Mouse (Mus musculus) forebrain, embryonic 13.5 days (tissue): Measurements from ENCODE around the gene Tbpl1. TPM values are rescaled to one million over a fixed set of nuclear protein-coding genes. Genes with fewer than 3 reads are reported as not detected.

ENCODE experiments used
- ATAC-seq: fragments of 200-750 bp; cut with Nextera tagmentation; 2 replicates; pipeline ENCODE4 v1.8.0; 2017
- H3K27ac ChIP-seq: fragments of 300-500 bp; sonication (generic); 2 replicates; pipeline ENCODE4 v1.5.1; 2015; ENCODE audit warnings: inconsistent platforms, mild to moderate bottlenecking, moderate library complexity
- H3K27me3 ChIP-seq: fragments of 300-500 bp; sonication (generic); 2 replicates; pipeline ENCODE4 v1.6.1; 2015; ENCODE audit warnings: mild to moderate bottlenecking, inconsistent platforms
- H3K36me3 ChIP-seq: fragments of 300-500 bp; sonication (generic); 2 replicates; pipeline ENCODE4 v1.6.1; 2015; ENCODE audit warnings: mild to moderate bottlenecking, inconsistent platforms; ENCODE audit not compliant: poor library complexity, severe bottlenecking
- H3K4me1 ChIP-seq: fragments of 300-500 bp; sonication (generic); 2 replicates; pipeline ENCODE4 v1.6.1; 2015; ENCODE audit warnings: inconsistent platforms
- H3K4me2 ChIP-seq: fragments of 300-500 bp; sonication (generic); 2 replicates; pipeline ENCODE4 v1.6.1; 2015; ENCODE audit warnings: inconsistent platforms, mild to moderate bottlenecking, moderate library complexity
- H3K4me3 ChIP-seq: fragments of 300-500 bp; sonication (generic); 2 replicates; pipeline ENCODE4 v1.5.1; 2015; ENCODE audit warnings: mild to moderate bottlenecking, inconsistent platforms
- H3K9ac ChIP-seq: fragments of 300-500 bp; sonication (generic); 2 replicates; pipeline ENCODE4 v1.6.1; 2015; ENCODE audit warnings: mild to moderate bottlenecking, inconsistent platforms
- H3K9me3 ChIP-seq: fragments of 300-500 bp; sonication (generic); replicated peaks from 2 replicates; pipeline ENCODE4 v1.6.1; 2016; ENCODE audit warnings: inconsistent platforms
- WGBS: fragments of 180-500 bp; shearing (Covaris S2); methylation state at CpG from one replicate; pipeline ENCODE4 v1.1.7; 2015; 5-methylcytosine and 5-hydroxymethylcytosine counted together
- polyA plus RNA-seq: library from polyadenylated mRNA; unstranded; fragments of >200 nt; fragmentation: Nextera tagmentation; extraction: Ambion mirVana; gene quantifications from 2 replicates; pipeline ENCODE4 v1.2.1, GENCODE M21; 2015

Gene Tbpl1
- polyA plus RNA-seq, 1 experiment from 2014 or later, result 130 TPM

GRCm38 (mm10) chr10:22701485-22702315 is 30.0 kb downstream of the Tbpl1 start:
- ATAC-seq, result peak; percentile 54; the same call in 1 of the 2 replicates
- H3K4me1 ChIP-seq, result peaks cover 9% of the 10 kb centered on the region
- H3K36me3 ChIP-seq, result peaks cover 42% of the 10 kb centered on the region
- WGBS, result 84% methylated on average over 12 of the region's 12 CpGs
- no peaks in the 10 kb centered on the region for H3K9me3 ChIP-seq
- H3K27me3 ChIP-seq, result no peaks in the 10 kb centered on the region
- H3K9ac ChIP-seq, result no peak overlapping the region
- no peak overlapping the region for H3K4me3 ChIP-seq
- H3K27ac ChIP-seq, result no peak overlapping the region
- no peak overlapping the region for H3K4me2 ChIP-seq

GRCm38 (mm10) chr10:22700773-22701172 is 31.0 kb downstream of the Tbpl1 start:
- ATAC-seq, result no peak
- H3K27ac ChIP-seq, result no peak overlapping the region
- 90% methylated on average over 9 of the region's 9 CpGs for WGBS

DNA sequence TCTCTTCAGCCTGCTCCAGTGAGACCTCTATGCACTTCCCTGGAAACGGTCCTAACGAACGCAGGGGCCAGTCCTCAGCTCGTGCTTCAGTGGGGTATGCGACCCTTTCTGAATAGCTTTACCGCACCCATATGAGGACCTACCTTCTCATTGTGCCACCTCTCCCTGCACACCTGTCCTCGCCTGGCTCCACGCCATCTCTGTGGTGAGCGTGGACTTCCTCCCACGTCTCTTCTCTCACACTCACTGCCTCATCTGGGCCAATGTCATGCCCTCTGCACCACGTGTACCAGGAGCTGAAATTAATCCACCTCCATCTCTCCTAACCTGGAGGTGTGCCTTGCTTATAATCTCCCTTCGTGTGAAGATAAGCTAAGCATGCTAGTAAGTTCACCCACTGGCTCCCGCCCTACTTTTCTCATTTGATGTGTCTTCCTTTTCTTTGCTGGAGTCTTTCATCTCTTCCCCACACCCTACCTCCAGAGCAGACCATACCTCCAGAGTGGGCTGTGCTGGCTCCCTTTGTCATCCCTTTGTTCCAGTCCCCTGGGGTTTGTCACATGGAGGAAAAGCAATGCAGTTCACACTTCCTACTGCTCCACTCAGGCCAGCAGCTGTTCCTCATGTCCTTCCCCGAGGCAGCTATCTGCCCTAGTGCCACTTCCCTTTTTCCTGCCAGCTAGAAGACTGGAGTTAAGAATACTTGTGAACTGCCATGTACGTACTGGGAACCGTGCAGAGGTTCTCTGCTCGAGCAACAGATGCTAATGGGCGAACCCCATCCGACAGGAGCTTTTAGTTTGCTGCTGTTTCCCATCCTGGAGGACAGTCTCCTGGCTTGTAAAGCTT is 32.0 kb downstream of the Tbpl1 start:
- H3K27me3 ChIP-seq, result no peaks in the 10 kb centered on the region
- no peak overlapping the region for H3K4me2 ChIP-seq
- 74% methylated on average over 19 of the region's 19 CpGs for WGBS
- H3K4me3 ChIP-seq, result no peak overlapping the region
- no peak overlapping the region for H3K27ac ChIP-seq
- H3K4me1 ChIP-seq, result peaks cover 9% of the 10 kb centered on the region
- no peak overlapping the region for H3K9ac ChIP-seq
- peaks cover 27% of the 10 kb centered on the region for H3K36me3 ChIP-seq
- H3K9me3 ChIP-seq, result no peaks in the 10 kb centered on the region
- ATAC-seq, result no peak; the same call in 1 of the 2 replicates

More at GRCm38 (mm10) chr10:22700773-22701172, 31.0 kb downstream of the Tbpl1 start:
- Histone ChIP-seq H3K4me1 (peaks cover 9% of the 10 kb centered on the region), H3K36me3 (peaks cover 34% of the 10 kb centered on the region), H3K4me2 (no peak overlapping the region), H3K9me3 (no peaks in the 10 kb centered on the region), H3K9ac (no peak overlapping the region), H3K27me3 (no peaks in the 10 kb centered on the region), H3K4me3 (no peak overlapping the region)

DNA sequence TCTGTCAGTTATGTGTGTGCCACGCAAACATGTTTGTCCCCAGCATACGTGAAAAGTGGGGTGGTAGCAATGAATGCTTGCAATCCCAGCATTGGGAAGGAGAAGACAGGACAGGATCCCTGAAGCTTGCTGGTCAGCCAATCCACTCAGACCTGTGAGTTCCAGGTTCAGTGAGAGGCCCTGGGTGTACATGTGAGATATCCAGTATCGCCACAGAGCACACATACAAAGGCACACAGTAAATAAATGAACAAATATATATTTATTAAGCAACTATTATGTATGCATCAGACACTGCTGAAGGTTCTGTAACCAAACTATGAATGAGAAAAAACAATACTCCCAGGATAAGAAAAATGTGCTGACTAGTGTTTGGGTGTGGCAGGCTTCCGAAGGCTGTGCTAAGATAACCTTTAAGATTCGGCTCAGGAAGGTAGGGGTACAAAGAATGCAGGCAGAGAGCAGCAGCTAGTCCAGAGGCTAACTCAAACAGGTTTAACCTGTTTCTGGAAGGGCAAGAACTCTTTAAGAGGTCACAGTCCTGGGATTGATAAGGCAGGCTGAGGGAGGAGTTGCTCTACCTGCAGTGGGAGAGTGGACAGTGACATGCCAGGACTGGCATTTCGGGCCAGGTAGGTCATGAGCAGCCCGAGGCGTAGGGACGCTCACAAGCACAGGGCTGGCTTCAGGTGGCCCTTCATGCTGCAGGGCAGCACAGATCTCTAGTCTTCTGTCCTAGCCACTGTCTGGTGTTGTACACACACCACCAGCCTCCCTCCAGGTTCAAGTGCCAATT is 33.4 kb downstream of the Tbpl1 start:
- 91% methylated on average over 9 of the region's 9 CpGs for WGBS
- peak; percentile 23; the same call in 1 of the 2 replicates for ATAC-seq
- H3K9me3 ChIP-seq, result no peaks in the 10 kb centered on the region
- peaks cover 8% of the 10 kb centered on the region for H3K4me1 ChIP-seq
- H3K27me3 ChIP-seq, result no peaks in the 10 kb centered on the region
- H3K36me3 ChIP-seq, result peaks cover 18% of the 10 kb centered on the region
- no peak overlapping the region for H3K9ac ChIP-seq
- no peak overlapping the region for H3K4me3 ChIP-seq
- H3K27ac ChIP-seq, result no peak overlapping the region
- no peak overlapping the region for H3K4me2 ChIP-seq

GRCm38 (mm10) chr10:22696864-22697263 is 34.9 kb downstream of the Tbpl1 start:
- ATAC-seq, result no peak

DNA sequence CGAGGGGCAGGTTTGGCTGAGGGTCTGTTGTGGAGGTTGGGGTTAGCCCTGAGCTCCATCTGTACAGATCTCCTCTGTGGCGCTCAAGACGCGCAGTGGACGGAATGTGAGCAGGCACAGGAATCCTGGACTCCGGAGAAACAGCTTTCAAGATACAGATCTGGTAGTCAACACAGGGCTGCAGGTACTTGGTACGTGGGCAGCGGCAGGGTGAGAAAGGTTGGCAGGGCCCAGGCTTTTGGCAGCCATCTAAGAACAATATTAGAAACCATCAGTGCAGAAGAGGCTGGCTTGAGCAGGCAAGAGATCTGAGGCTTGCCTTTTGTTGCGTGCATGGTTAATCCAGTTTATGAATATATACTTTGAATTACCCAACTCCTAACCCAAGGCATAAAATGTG is 35.5 kb downstream of the Tbpl1 start:
- WGBS, result 95% methylated on average over 9 of the region's 9 CpGs

More at GRCm38 (mm10) chr10:22696864-22697263, 34.9 kb downstream of the Tbpl1 start:
- peaks cover 11% of the 10 kb centered on the region for H3K36me3 ChIP-seq
- H3K27ac ChIP-seq, result no peak overlapping the region
- no peaks in the 10 kb centered on the region for H3K27me3 ChIP-seq
- H3K9ac ChIP-seq, result no peak overlapping the region
- H3K9me3 ChIP-seq, result no peaks in the 10 kb centered on the region
- no peak overlapping the region for H3K4me2 ChIP-seq
- H3K4me3 ChIP-seq, result no peak overlapping the region
- peaks cover 5% of the 10 kb centered on the region; the same call in 1 of the 2 replicates for H3K4me1 ChIP-seq
- WGBS, result 90% methylated on average over 7 of the region's 7 CpGs

GRCm38 (mm10) chr10:22675848-22676630 is 55.7 kb downstream of the Tbpl1 start:
- Histone ChIP-seq H3K27me3 (no peaks in the 10 kb centered on the region), H3K36me3 (no peaks in the 10 kb centered on the region), H3K4me1 (no peaks in the 10 kb centered on the region), H3K4me2 (no peak overlapping the region), H3K27ac (no peak overlapping the region), H3K9me3 (no peaks in the 10 kb centered on the region), H3K9ac (no peak overlapping the region), H3K4me3 (no peak overlapping the region)
- ATAC-seq, result no peak
- WGBS, result 74% methylated on average over 13 of the region's 13 CpGs

More for the DNA sequence above, 35.5 kb downstream of the Tbpl1 start:
- ATAC-seq, result no peak
- H3K4me1 ChIP-seq, result peaks cover under 1% of the 10 kb centered on the region; the same call in 1 of the 2 replicates
- H3K4me2 ChIP-seq, result no peak overlapping the region
- H3K4me3 ChIP-seq, result no peak overlapping the region
- no peak overlapping the region for H3K27ac ChIP-seq
- H3K9ac ChIP-seq, result no peak overlapping the region
- H3K27me3 ChIP-seq, result no peaks in the 10 kb centered on the region
- H3K36me3 ChIP-seq, result peaks cover 11% of the 10 kb centered on the region
- H3K9me3 ChIP-seq, result no peaks in the 10 kb centered on the region

DNA sequence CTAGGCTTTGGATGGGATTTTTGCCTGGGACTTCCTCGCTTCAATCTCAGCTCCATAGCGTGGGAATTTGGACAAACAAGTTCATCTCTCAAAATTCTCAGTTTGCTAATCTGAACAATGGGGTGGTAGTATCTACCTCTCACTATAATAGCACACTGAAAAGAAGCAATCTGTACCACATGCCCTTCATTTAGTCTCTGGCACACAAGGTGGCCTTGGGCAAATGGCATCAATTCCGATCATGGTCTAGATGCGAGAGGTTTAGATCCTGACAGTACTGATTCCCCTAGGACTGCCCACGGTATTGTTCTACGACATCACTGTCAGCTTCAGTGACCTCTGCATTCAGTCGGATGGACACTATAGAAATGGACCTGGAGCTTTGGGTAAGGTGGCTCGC is 57.6 kb downstream of the Tbpl1 start:
- H3K27ac ChIP-seq, result no peak overlapping the region
- no peaks in the 10 kb centered on the region for H3K36me3 ChIP-seq
- H3K9me3 ChIP-seq, result no peaks in the 10 kb centered on the region
- H3K27me3 ChIP-seq, result no peaks in the 10 kb centered on the region
- WGBS, result 90% methylated on average over 8 of the region's 8 CpGs
- H3K4me1 ChIP-seq, result no peaks in the 10 kb centered on the region
- H3K4me2 ChIP-seq, result no peak overlapping the region
- no peak overlapping the region for H3K4me3 ChIP-seq
- no peak overlapping the region for H3K9ac ChIP-seq
- no peak for ATAC-seq

DNA sequence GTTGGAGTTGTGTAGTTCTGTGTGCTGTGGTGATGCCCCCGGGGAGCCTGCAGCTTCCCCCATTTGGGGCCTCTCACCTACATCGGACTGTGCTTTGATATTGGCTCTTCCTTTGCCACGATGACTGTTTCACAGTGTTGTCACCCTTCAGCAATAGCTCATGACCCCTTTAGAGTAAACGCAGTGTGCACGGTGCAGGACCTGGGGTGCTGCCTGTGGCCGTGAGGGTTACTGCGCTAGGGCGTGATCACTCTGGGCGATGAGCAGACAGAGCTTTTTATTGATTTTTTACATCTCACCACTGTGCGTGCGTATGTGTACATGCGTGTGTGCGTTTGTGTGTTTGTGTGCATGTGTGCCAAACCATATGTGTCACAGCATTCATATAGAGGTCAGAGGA is 63.2 kb downstream of the Tbpl1 start:
- H3K4me3 ChIP-seq, result no peak overlapping the region
- H3K4me2 ChIP-seq, result no peak overlapping the region
- no peaks in the 10 kb centered on the region for H3K27me3 ChIP-seq
- no peak overlapping the region for H3K27ac ChIP-seq
- H3K4me1 ChIP-seq, result no peaks in the 10 kb centered on the region
- H3K9me3 ChIP-seq, result no peaks in the 10 kb centered on the region
- no peak for ATAC-seq
- WGBS, result 95% methylated on average over 13 of the region's 13 CpGs
- no peaks in the 10 kb centered on the region for H3K36me3 ChIP-seq
- H3K9ac ChIP-seq, result no peak overlapping the region

GRCm38 (mm10) chr10:22660286-22661000 is 71.3 kb downstream of the Tbpl1 start:
- no peak overlapping the region for H3K27ac ChIP-seq
- peaks cover 20% of the 10 kb centered on the region for H3K4me1 ChIP-seq
- no peak for ATAC-seq
- no peak overlapping the region for H3K4me2 ChIP-seq
- 86% methylated on average over 5 of the region's 5 CpGs for WGBS
- H3K9me3 ChIP-seq, result no peaks in the 10 kb centered on the region
- no peak overlapping the region for H3K4me3 ChIP-seq
- H3K27me3 ChIP-seq, result no peaks in the 10 kb centered on the region
- H3K9ac ChIP-seq, result no peak overlapping the region
- H3K36me3 ChIP-seq, result no peaks in the 10 kb centered on the region
